Mouse (Mus musculus): ENCODE results near the gene Vmn1r13. TPM values are rescaled to one million over a fixed set of nuclear protein-coding genes. Genes with fewer than 3 reads are reported as not detected.
"Not testable (repeated sequence)": the region's sequence is repeated elsewhere in the genome, so short reads cannot be mapped to it uniquely, and the experiment has no call there.

Gene Vmn1r13
- total RNA-seq (2012; rRNA removed) (not detected in 2 replicates), total RNA-seq (2014; rRNA removed) (not detected in 2 replicates), polyA plus RNA-seq (2012; ENCODE audit: insufficient read length, low read depth) (0.04 TPM in 2 replicates)

DNA sequence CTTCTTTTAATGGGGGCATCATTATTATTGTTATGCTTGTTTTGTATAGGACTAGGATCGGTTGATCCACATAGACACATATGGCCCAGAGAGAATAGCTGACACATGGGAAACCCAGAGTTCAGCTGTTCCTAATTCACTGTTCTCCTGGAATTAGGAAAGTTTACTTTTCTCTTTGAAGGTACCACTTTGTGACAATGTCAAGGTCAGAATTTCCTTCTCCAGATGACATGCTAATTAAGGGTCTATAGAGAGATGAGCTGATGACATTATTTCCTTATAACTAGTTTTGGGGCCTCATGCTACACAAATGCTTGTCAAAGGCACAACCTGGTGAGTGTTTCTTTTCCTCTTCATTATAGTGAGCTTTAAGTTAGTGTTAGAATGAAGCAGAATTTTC is at the start of gene Vmn1r13:
Gene Vmn1r13, plus strand, starts transcription at position 301 of the 400 bp plus-strand sequence.
- DNase-seq (ENCODE audit: extremely low read depth); H3K4me2 ChIP-seq (ENCODE audit: insufficient read depth, low read depth, poor library complexity, severe bottlenecking); H3K9ac ChIP-seq (ENCODE audit: insufficient read depth, low read depth); H3K9me3 ChIP-seq (replicated peaks; ENCODE audit: low read length); dilution Hi-C loops (cut with MboI; ENCODE audit: extremely low pct_ligation_motif_present, extremely low pct_unique_long_range_greater_than_20kb, low sequenced_read_pairs); H3K27ac ChIP-seq (ENCODE audit: insufficient read depth, low read depth); H3K4me3 ChIP-seq (replicated peaks in 1 of 3; ENCODE audit: low read depth in 2 of 3, low read length in 2 of 3, poor library complexity in 1 of 3); in situ Hi-C loops (cut with MboI; ENCODE audit: low pct_ligation_motif_present, low pct_unique_long_range_greater_than_20kb, low sequenced_read_pairs); H3K79me2 ChIP-seq (replicated peaks; ENCODE audit: control insufficient read depth, extremely low read depth, insufficient read depth, poor library complexity, severe bottlenecking); H3K4me1 ChIP-seq (ENCODE audit: control insufficient read depth in 1 of 2, insufficient read depth in 2 of 2); H3K27me3 ChIP-seq (replicated peaks); H3K36me3 ChIP-seq (replicated peaks in 1 of 2; ENCODE audit: control insufficient read depth in 1 of 2, insufficient read depth in 1 of 2, low read length in 1 of 2): not testable (repeated sequence)

GRCm38 (mm10) chr6:57156619-57157018 is 46.5 kb upstream of the Vmn1r13 start, which contains the start of gene Vmn1r12:
TSS of gene Vmn1r12 (plus strand) at chr6:57156919.
- no peak for TF ChIP-seq ZKSCAN1 (IDR thresholded peaks at IDR 0.05; ENCODE audit: borderline replicate concordance, low read depth, low read length)
- TF ChIP-seq USF2 (conservative IDR thresholded peaks at IDR 0.05; ENCODE audit: low read depth, low read length): no peak
- no peak for TF ChIP-seq MEF2A (IDR thresholded peaks at IDR 0.05; ENCODE audit: borderline replicate concordance, low read depth, low read length)
- TF ChIP-seq USF1 (IDR thresholded peaks at IDR 0.05; ENCODE audit: low read depth, low read length): no peak
- no peak for TF ChIP-seq JUND (conservative IDR thresholded peaks at IDR 0.05; ENCODE audit: low read depth, low read length)
- no peak for TF ChIP-seq NRF1 (IDR thresholded peaks at IDR 0.05; ENCODE audit: low read depth, low read length)
- no peak for TF ChIP-seq MAZ (IDR thresholded peaks at IDR 0.05; ENCODE audit: low read depth, low read length)
- no peak for TF ChIP-seq ETS1 (conservative IDR thresholded peaks at IDR 0.05; ENCODE audit: low read depth, low read length)
- no peak for TF ChIP-seq SIN3A (IDR thresholded peaks at IDR 0.05; ENCODE audit: low read length)
- TF ChIP-seq IRF4 (IDR thresholded peaks at IDR 0.05; ENCODE audit: low read depth, low read length): no peak
- no peak for TF ChIP-seq MAX (IDR thresholded peaks at IDR 0.05; ENCODE audit: low read length)
- TF ChIP-seq TCF12 (IDR thresholded peaks at IDR 0.05; ENCODE audit: low read depth, low read length): no peak
- no peak for TF ChIP-seq GABPA (IDR thresholded peaks at IDR 0.05; ENCODE audit: insufficient replicate concordance, low read depth, low read length)
- no peak for TF ChIP-seq CHD2 (IDR thresholded peaks at IDR 0.05; ENCODE audit: low read length)
- no peak for TF ChIP-seq NELFE (IDR thresholded peaks at IDR 0.05; ENCODE audit: low read depth, low read length)
- in situ Hi-C loops (cut with MboI; ENCODE audit: low pct_ligation_motif_present, low pct_unique_long_range_greater_than_20kb, low sequenced_read_pairs) (no loop called here), dilution Hi-C loops (cut with MboI; ENCODE audit: extremely low pct_ligation_motif_present, extremely low pct_unique_long_range_greater_than_20kb, low sequenced_read_pairs) (no loop called here)
- Histone ChIP-seq H3K36me3 (replicated peaks in 1 of 2; ENCODE audit: control insufficient read depth in 1 of 2, insufficient read depth in 1 of 2, low read length in 1 of 2) (no peaks in the 10 kb centered on the region), H3K4me3 (replicated peaks in 1 of 3; ENCODE audit: low read depth in 2 of 3, low read length in 2 of 3, poor library complexity in 1 of 3) (no peak within 1 kb of the TSS), H3K4me2 (ENCODE audit: insufficient read depth, low read depth, poor library complexity, severe bottlenecking) (no peak within 1 kb of the TSS), H3K9ac (ENCODE audit: insufficient read depth, low read depth) (no peak within 1 kb of the TSS), H3K27me3 (replicated peaks) (no peaks in the 10 kb centered on the region), H3K79me2 (replicated peaks; ENCODE audit: control insufficient read depth, extremely low read depth, insufficient read depth, poor library complexity, severe bottlenecking) (no peaks in the 10 kb centered on the region), H3K27ac (ENCODE audit: insufficient read depth, low read depth) (no peak within 1 kb of the TSS), H3K4me1 (ENCODE audit: control insufficient read depth in 1 of 2, insufficient read depth in 2 of 2) (no peaks in the 10 kb centered on the region), H3K9me3 (replicated peaks; ENCODE audit: low read length) (no peaks in the 10 kb centered on the region)
- no peak for DNase-seq (ENCODE audit: extremely low read depth)

- in situ Hi-C loops (cut with MboI; ENCODE audit: low pct_ligation_motif_present, low pct_unique_long_range_greater_than_20kb, low sequenced_read_pairs); H3K9ac ChIP-seq (ENCODE audit: insufficient read depth, low read depth); dilution Hi-C loops (cut with MboI; ENCODE audit: extremely low pct_ligation_motif_present, extremely low pct_unique_long_range_greater_than_20kb, low sequenced_read_pairs); H3K79me2 ChIP-seq (replicated peaks; ENCODE audit: control insufficient read depth, extremely low read depth, insufficient read depth, poor library complexity, severe bottlenecking); DNase-seq (ENCODE audit: extremely low read depth); H3K4me3 ChIP-seq (replicated peaks in 1 of 3; ENCODE audit: low read depth in 2 of 3, low read length in 2 of 3, poor library complexity in 1 of 3); H3K27me3 ChIP-seq (replicated peaks); H3K9me3 ChIP-seq (replicated peaks; ENCODE audit: low read length); H3K4me2 ChIP-seq (ENCODE audit: insufficient read depth, low read depth, poor library complexity, severe bottlenecking); H3K36me3 ChIP-seq (replicated peaks in 1 of 2; ENCODE audit: control insufficient read depth in 1 of 2, insufficient read depth in 1 of 2, low read length in 1 of 2); H3K4me1 ChIP-seq (ENCODE audit: control insufficient read depth in 1 of 2, insufficient read depth in 2 of 2); H3K27ac ChIP-seq (ENCODE audit: insufficient read depth, low read depth): not testable (repeated sequence)
Measured at GRCm38 (mm10) chr6:57190016-57190415, 13.1 kb upstream of the Vmn1r13 start.
